Mouse (Mus musculus) spleen, adult 2 months (tissue): ENCODE data around the gene Slc30a6.

Experiments used
- CTCF ChIP-seq: fragments of 200-500 bp; IDR thresholded peaks from 2 replicates; pipeline ENCODE4 v1.5.1; 2011; ENCODE audit warnings: mild to moderate bottlenecking, inconsistent platforms; ENCODE audit not compliant: insufficient read depth, insufficient read length, insufficient replicate concordance; ENCODE audit errors: extremely low read depth
- POLR2A ChIP-seq: fragments of 200-500 bp; IDR thresholded peaks from 2 replicates; pipeline ENCODE4 v1.6.1; 2011; ENCODE audit warnings: low read depth, low read length, inconsistent platforms

GRCm38 (mm10) chr17:74453928-74454327, 58.5 kb downstream of the Slc30a6 start:
- TF ChIP-seq CTCF (no peak), POLR2A (no peak)
